Mouse (Mus musculus): Measurements from ENCODE around the gene Rsu1. TPM values are rescaled to one million over a fixed set of nuclear protein-coding genes. Genes with fewer than 3 reads are reported as not detected.

Gene Rsu1
- polyA plus RNA-seq, 1 experiment from 2014 or later = 144 TPM

DNA sequence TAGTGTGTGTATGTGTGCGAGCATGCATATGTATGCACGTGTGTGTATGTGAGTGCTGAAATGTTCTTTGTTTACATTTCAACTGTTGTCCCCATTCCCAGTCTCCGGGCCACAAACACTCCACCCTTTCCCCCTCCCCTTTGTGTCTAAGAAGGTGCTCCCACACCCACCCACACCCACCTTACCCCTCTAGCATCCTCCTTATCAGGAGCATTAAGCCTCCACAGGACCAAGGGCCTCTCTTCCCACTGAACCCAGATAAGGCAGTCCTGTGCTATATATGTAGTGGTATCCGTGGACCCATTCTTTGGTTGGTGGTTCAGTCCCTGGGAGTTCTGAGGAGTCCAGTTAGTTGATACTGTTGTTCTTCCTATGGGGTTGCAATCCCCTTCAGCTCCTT lies 226.7 kb downstream of the Rsu1 start:
- Histone ChIP-seq H3K9ac (no peak overlapping the region), H3K4me2 (no peak overlapping the region), H3K27me3 (no peaks in the 10 kb centered on the region), H3K4me3 (no peak overlapping the region), H3K9me3 (replicated peaks) (no peaks in the 10 kb centered on the region), H3K4me1 (replicated peaks) (no peaks in the 10 kb centered on the region), H3K27ac (no peak overlapping the region), H3K36me3 (no peaks in the 10 kb centered on the region)
- ATAC-seq (replicated peaks; ENCODE audit: insufficient number of reproducible peaks, insufficient read depth, low FRiP score, low read depth) = no peak
- 79% methylated on average over 4 of the region's 4 CpGs for WGBS

DNA sequence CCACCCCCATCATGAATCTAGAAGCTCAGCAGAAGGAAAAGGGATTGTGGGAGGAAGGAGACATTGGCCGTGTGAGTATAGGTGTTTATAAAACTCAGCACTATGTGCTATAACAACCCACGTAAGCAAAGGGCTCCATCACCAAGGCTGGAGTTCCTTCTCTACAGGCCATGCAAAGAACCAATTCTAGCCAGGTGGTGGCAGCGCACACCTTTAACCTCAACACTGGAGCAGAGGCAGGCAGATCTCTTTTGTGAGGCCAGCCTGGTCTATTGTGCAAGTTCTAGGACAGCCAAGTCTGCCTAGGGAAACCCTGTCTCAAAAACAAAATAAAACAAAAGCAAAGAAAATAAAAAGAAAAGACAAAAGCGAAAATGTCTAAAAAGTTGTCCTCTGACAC lies 231.4 kb downstream of the Rsu1 start:
- Histone ChIP-seq H3K27ac (no peak overlapping the region), H3K36me3 (no peaks in the 10 kb centered on the region), H3K27me3 (no peaks in the 10 kb centered on the region), H3K9me3 (replicated peaks) (no peaks in the 10 kb centered on the region), H3K4me3 (no peak overlapping the region), H3K4me1 (replicated peaks) (peaks cover 2% of the 10 kb centered on the region; the same call in 1 of the 2 replicates), H3K9ac (no peak overlapping the region), H3K4me2 (no peak overlapping the region)
- 86% methylated on average over 4 of the region's 4 CpGs for WGBS
- ATAC-seq (replicated peaks; ENCODE audit: insufficient number of reproducible peaks, insufficient read depth, low FRiP score, low read depth) = no peak

DNA sequence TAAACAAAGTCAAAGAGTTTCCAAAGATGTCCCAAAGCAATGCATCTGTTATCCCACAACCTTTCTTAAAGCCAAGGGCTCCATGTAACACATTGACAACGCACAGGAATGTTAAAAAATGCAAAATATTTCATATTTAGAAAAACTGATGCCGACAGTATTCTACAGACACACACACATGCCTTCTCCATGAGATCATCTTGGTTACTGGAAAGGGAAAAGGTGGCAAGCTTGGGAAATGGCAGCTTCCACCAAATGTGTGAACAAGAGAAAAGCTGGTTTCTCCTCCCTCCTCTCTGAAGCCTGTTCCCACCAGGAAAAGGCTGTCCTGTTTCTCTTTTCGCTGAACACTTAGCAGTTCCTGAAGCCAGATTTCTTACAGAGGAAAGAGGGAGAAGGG lies 232.4 kb downstream of the Rsu1 start:
- Histone ChIP-seq H3K27ac (no peak overlapping the region), H3K4me1 (replicated peaks) (peaks cover 2% of the 10 kb centered on the region; the same call in 1 of the 2 replicates), H3K36me3 (no peaks in the 10 kb centered on the region), H3K9me3 (replicated peaks) (no peaks in the 10 kb centered on the region), H3K4me2 (no peak overlapping the region), H3K27me3 (no peaks in the 10 kb centered on the region), H3K4me3 (no peak overlapping the region), H3K9ac (no peak overlapping the region)
- no peak for ATAC-seq (replicated peaks; ENCODE audit: insufficient number of reproducible peaks, insufficient read depth, low FRiP score, low read depth)
- 54% methylated on average over 3 of the region's 3 CpGs for WGBS

Other genes with a start within 250 kb of the Rsu1 start
- gene Cubn, start 220.4 kb upstream of the Rsu1 start, polyA plus RNA-seq (2015; fragmentation: Nextera tagmentation; extraction: Ambion mirVana) = 0.26 and 0.30 TPM in 2 replicates

Data from heart, embryonic 15.5 days (tissue).